Mouse (Mus musculus): ENCODE results near the gene Clstn1.

- TF ChIP-seq CTCF (IDR thresholded peaks at IDR 0.05; ENCODE audit: borderline replicate concordance, insufficient read depth, low read depth, low read length) = no peak
- no peak for TF ChIP-seq POLR2A (IDR thresholded peaks at IDR 0.05; ENCODE audit: borderline replicate concordance, insufficient read depth, low read length)
These were observed 17.6 kb downstream of the Clstn1 start for GRCm38 (mm10) chr4:149603860-149604259.

All from cerebellum, adult 2 months (tissue).